Mouse (Mus musculus) MEL (cell line): Measurements from ENCODE around the gene Rcl1. TPM values are rescaled to one million over a fixed set of nuclear protein-coding genes. Genes with fewer than 3 reads are reported as not detected.

Source experiments
- DNase-seq: peaks from one replicate; pipeline ENCODE4 v3.0.0; 2011; ENCODE audit warnings: low read depth, low spot score
- H3K27ac ChIP-seq: 2 replicates; pipeline ENCODE4 v1.5.1; 2012; ENCODE audit warnings: low read depth, mild to moderate bottlenecking, control low read depth, low read length, moderate library complexity; ENCODE audit not compliant: control insufficient read depth
- H3K27me3 ChIP-seq, 2 experiments: fragments of 150-350 bp in 1 of 2; sonication (generic) in 1 of 2; 2 replicates each; pipeline ENCODE4 v1.6.1; 2012; ENCODE audit warnings: low read length in 2 of 2, mild to moderate bottlenecking in 2 of 2, improper control_type of control experiment in 1 of 2, moderate library complexity in 1 of 2; ENCODE audit not compliant: insufficient read depth in 2 of 2, control insufficient read depth in 1 of 2
- H3K36me3 ChIP-seq, 2 experiments: 2 replicates each; pipeline ENCODE4 v1.6.1; 2012 to 2014; ENCODE audit warnings: low read length in 2 of 2, improper control_type of control experiment in 1 of 2, inconsistent platforms in 1 of 2, mild to moderate bottlenecking in 1 of 2; ENCODE audit not compliant: insufficient read depth in 2 of 2, control insufficient read depth in 1 of 2
- H3K4me1 ChIP-seq, 2 experiments: fragments of 150-350 bp in 1 of 2; sonication (generic) in 1 of 2; 2 replicates each; pipeline ENCODE4 v1.6.1; 2012; ENCODE audit warnings: low read length in 2 of 2, improper control_type of control experiment in 1 of 2, mild to moderate bottlenecking in 1 of 2; ENCODE audit not compliant: insufficient read depth in 2 of 2, control insufficient read depth in 1 of 2
- H3K4me3 ChIP-seq, 2 experiments: fragments of 150-350 bp in 1 of 2; sonication (generic) in 1 of 2; 2 replicates each; pipeline ENCODE4 v1.5.1; 2012; ENCODE audit warnings: low read depth in 2 of 2, low read length in 2 of 2, mild to moderate bottlenecking in 2 of 2, moderate library complexity in 2 of 2, control low read depth in 1 of 2, improper control_type of control experiment in 1 of 2; ENCODE audit not compliant: control insufficient read depth in 1 of 2, insufficient read depth in 1 of 2
- H3K79me2 ChIP-seq: 2 replicates; pipeline ENCODE4 v1.6.1; 2012; ENCODE audit warnings: mild to moderate bottlenecking, low read length, moderate library complexity; ENCODE audit not compliant: control insufficient read depth, poor library complexity, insufficient read depth
- H3K9ac ChIP-seq: 2 replicates; pipeline ENCODE4 v1.6.1; 2012; ENCODE audit warnings: low read depth, mild to moderate bottlenecking, control low read depth, low read length, moderate library complexity; ENCODE audit not compliant: control insufficient read depth, poor library complexity, severe bottlenecking
- H3K9me3 ChIP-seq: fragments of 150-350 bp; sonication (generic); replicated peaks from 2 replicates; pipeline ENCODE4 v1.6.1; 2012; ENCODE audit warnings: mild to moderate bottlenecking, low read length, improper control_type of control experiment, moderate library complexity; ENCODE audit not compliant: insufficient read depth
- BHLHE40 ChIP-seq: IDR thresholded peaks from 2 replicates; pipeline ENCODE4 v1.6.1; 2012; ENCODE audit warnings: low read depth, mild to moderate bottlenecking, inconsistent platforms, low read length, improper control_type of control experiment, borderline replicate concordance
- CHD2 ChIP-seq: IDR thresholded peaks from 2 replicates; pipeline ENCODE4 v1.6.1; 2011; ENCODE audit warnings: low read length, improper control_type of control experiment
- E2F4 ChIP-seq: IDR thresholded peaks from 2 replicates; pipeline ENCODE4 v1.6.1; 2011; ENCODE audit warnings: low read depth, low read length, improper control_type of control experiment, borderline replicate concordance
- EP300 ChIP-seq, 2 experiments: IDR thresholded peaks; 2 replicates each; pipeline ENCODE4 v1.6.1; 2011; ENCODE audit warnings: improper control_type of control experiment in 2 of 2, low read length in 2 of 2, low read depth in 1 of 2, mild to moderate bottlenecking in 1 of 2
- ETS1 ChIP-seq: IDR thresholded peaks from 2 replicates; pipeline ENCODE4 v1.6.1; 2012; ENCODE audit warnings: low read depth, mild to moderate bottlenecking, inconsistent platforms, low read length, improper control_type of control experiment, moderate library complexity
- GATA1 ChIP-seq: IDR thresholded peaks from 2 replicates; pipeline ENCODE4 v1.6.1; 2011; ENCODE audit warnings: low read depth, low read length, improper control_type of control experiment
- JUND ChIP-seq: IDR thresholded peaks from 2 replicates; pipeline ENCODE4 v1.6.1; 2011; ENCODE audit warnings: low read depth, mild to moderate bottlenecking, improper control_type of control experiment, low read length
- MAZ ChIP-seq: IDR thresholded peaks from 2 replicates; pipeline ENCODE4 v1.6.1; 2012; ENCODE audit warnings: low read depth, mild to moderate bottlenecking, inconsistent platforms, low read length, improper control_type of control experiment
- MEF2A ChIP-seq: IDR thresholded peaks from 2 replicates; pipeline ENCODE4 v1.6.1; 2014; ENCODE audit warnings: low read depth, mild to moderate bottlenecking, inconsistent platforms, low read length, improper control_type of control experiment; ENCODE audit not compliant: poor library complexity, insufficient replicate concordance, severe bottlenecking; ENCODE audit errors: extremely low read depth
- POLR2AphosphoS2 ChIP-seq: IDR thresholded peaks from 2 replicates; pipeline ENCODE4 v1.6.1; 2011; ENCODE audit warnings: low read length, improper control_type of control experiment
- SIN3A ChIP-seq: IDR thresholded peaks from 2 replicates; pipeline ENCODE4 v1.6.1; 2012; ENCODE audit warnings: low read length, improper control_type of control experiment, inconsistent platforms
- SMC3 ChIP-seq: IDR thresholded peaks from 2 replicates; pipeline ENCODE4 v1.6.1; 2011; ENCODE audit warnings: low read depth, low read length, improper control_type of control experiment
- TAL1 ChIP-seq: IDR thresholded peaks from 2 replicates; pipeline ENCODE4 v1.6.1; 2012; ENCODE audit warnings: mild to moderate bottlenecking, inconsistent platforms, low read length, moderate library complexity, mixed read lengths
- TCF12 ChIP-seq: IDR thresholded peaks from 2 replicates; pipeline ENCODE4 v1.6.1; 2014; ENCODE audit warnings: low read depth, mild to moderate bottlenecking, inconsistent platforms, low read length, improper control_type of control experiment, moderate library complexity
- USF1 ChIP-seq: IDR thresholded peaks from 2 replicates; pipeline ENCODE4 v1.6.1; 2014; ENCODE audit warnings: low read depth, mild to moderate bottlenecking, inconsistent platforms, low read length, improper control_type of control experiment, moderate library complexity
- USF2 ChIP-seq, 2 experiments: IDR thresholded peaks; 2 replicates each; pipeline ENCODE4 v1.6.1; 2011 to 2012; ENCODE audit warnings: improper control_type of control experiment in 2 of 2, low read length in 2 of 2, borderline replicate concordance in 1 of 2, inconsistent platforms in 1 of 2, low read depth in 1 of 2, mild to moderate bottlenecking in 1 of 2; ENCODE audit not compliant: insufficient read depth in 1 of 2
- ZC3H11A ChIP-seq: IDR thresholded peaks from 2 replicates; pipeline ENCODE4 v1.6.1; 2012; ENCODE audit warnings: low read depth, mild to moderate bottlenecking, inconsistent platforms, low read length, improper control_type of control experiment
- ZKSCAN1 ChIP-seq: IDR thresholded peaks from 2 replicates; pipeline ENCODE4 v1.6.1; 2012; ENCODE audit warnings: low read depth, mild to moderate bottlenecking, inconsistent platforms, low read length, improper control_type of control experiment, moderate library complexity
- polyA plus RNA-seq, 2 experiments: library from polyadenylated mRNA; stranded (reverse) in 1 of 2; unstranded in 1 of 2; fragments of >175 nt in 1 of 2; fragments of >200 nt in 1 of 2; gene quantifications; 2 replicates each; pipeline versions ENCODE4 v1.2.1 to v1.2.4; 2012; ENCODE audit warnings: low replicate concordance in 2 of 2, low read depth in 1 of 2; ENCODE audit not compliant: insufficient read length in 2 of 2, insufficient read depth in 1 of 2, missing spikeins in 1 of 2
- total RNA-seq: library from RNA; depleted of rRNA; stranded (reverse); fragments of 300-350 nt; gene quantifications from 2 replicates; pipeline ENCODE4 v1.2.3, GENCODE M21; 2012

Rcl1 gene
- total and polyA plus RNA-seq, 3 experiments = 86.4 to 122 TPM; not detected in 1

GRCm38 (mm10) chr19:29134293-29134692, 33.1 kb downstream of the Rcl1 start:
- DNase-seq = no peak
- Histone ChIP-seq H3K27ac (no peak overlapping the region), H3K36me3 (peaks cover 4 to 25% of the 10 kb centered on the region in 2 experiments), H3K79me2 (no peaks in the 10 kb centered on the region), H3K4me3 (no peak overlapping the region), H3K9me3 (no peaks in the 10 kb centered on the region), H3K4me1 (peaks cover 9 to 27% of the 10 kb centered on the region in 2 experiments; a peak in 3 of 4 replicates), H3K9ac (no peak overlapping the region), H3K27me3 (no peaks in the 10 kb centered on the region)
- no peak for TF ChIP-seq CHD2
- no peak for TF ChIP-seq SMC3
- no peak for TF ChIP-seq E2F4
- no peak for TF ChIP-seq ZKSCAN1
- no peak for TF ChIP-seq ZC3H11A
- TF ChIP-seq USF2 (IDR thresholded peaks at IDR 0.05; ENCODE audit: borderline replicate concordance in 1 of 2, insufficient read depth in 1 of 2, low read depth in 1 of 2, low read length in 2 of 2) = no peak
- no peak for TF ChIP-seq POLR2AphosphoS2
- TF ChIP-seq JUND = no peak
- no peak for TF ChIP-seq BHLHE40
- no peak for TF ChIP-seq ETS1
- TF ChIP-seq SIN3A = no peak

- DNase-seq = peak; percentile 41
- peaks cover 4 to 27% of the 10 kb centered on the region in 2 experiments for H3K36me3 ChIP-seq
Measured at GRCm38 (mm10) chr19:29135172-29135736, 34.1 kb downstream of the Rcl1 start.

GRCm38 (mm10) chr19:29138546-29139270, 37.5 kb downstream of the Rcl1 start:
- Histone ChIP-seq H3K27ac (no peak overlapping the region), H3K9ac (no peak overlapping the region), H3K4me1 (peaks cover 14 to 31% of the 10 kb centered on the region in 2 experiments), H3K4me3 (no peak overlapping the region), H3K36me3 (peaks cover 2 to 34% of the 10 kb centered on the region in 2 experiments), H3K79me2 (no peaks in the 10 kb centered on the region), H3K27me3 (no peaks in the 10 kb centered on the region), H3K9me3 (no peaks in the 10 kb centered on the region)
- DNase-seq = no peak
- no peak for TF ChIP-seq MEF2A
- no peak for TF ChIP-seq USF1
- TF ChIP-seq POLR2AphosphoS2 = no peak

More at GRCm38 (mm10) chr19:29135172-29135736, 34.1 kb downstream of the Rcl1 start:
- Histone ChIP-seq H3K9ac (no peak overlapping the region), H3K4me3 (no peak overlapping the region), H3K27ac (no peak overlapping the region), H3K79me2 (no peaks in the 10 kb centered on the region), H3K4me1 (peaks cover 10 to 28% of the 10 kb centered on the region in 2 experiments), H3K9me3 (no peaks in the 10 kb centered on the region), H3K27me3 (no peaks in the 10 kb centered on the region)
- TF ChIP-seq GATA1 = peak; percentile 68
- TF ChIP-seq MAZ = no peak
- peak; percentile 62 for TF ChIP-seq TCF12
- peak; percentile 58 to 60 for TF ChIP-seq EP300 (IDR thresholded peaks at IDR 0.05; ENCODE audit: low read depth in 1 of 2, low read length in 2 of 2)
- no peak for TF ChIP-seq POLR2AphosphoS2
- peak; percentile 66 for TF ChIP-seq TAL1
- TF ChIP-seq SMC3 = 0 out of 2 replicates have a peak, but pooled peaks have one; percentile 3
